Mouse (Mus musculus) left cerebral cortex, postnatal 10 days (tissue): ENCODE data around the gene Ecm2. TPM values are rescaled to one million over a fixed set of nuclear protein-coding genes. Genes with fewer than 3 reads are reported as not detected.

Experiments
- DNase-seq, 2 experiments: peaks; one replicate each; pipeline ENCODE4 v3.0.0; 2021 to 2022; ENCODE audit warnings: low spot score in 2 of 2, mixed read lengths in 1 of 2; ENCODE audit errors: extremely low spot score in 1 of 2
- intact Hi-C: fragments of 180-260 bp; cut with DNase I; formaldehyde crosslinking; loops from one replicate; pipeline ENCODE4 v1.15.1; 2025
- total RNA-seq, 2 experiments: library from RNA; stranded (reverse); gene quantifications; 2 replicates each; pipeline ENCODE4 v1.2.3; 2021

The Ecm2 gene
- total RNA-seq, 2 experiments from 2014 or later = 1.3 to 1.9 TPM

- intact Hi-C loops = no loop called here
- DNase-seq = no peak
Measured at GRCm38 (mm10) chr13:49571418-49571817, 66.8 kb downstream of the Ecm2 start.

- intact Hi-C loops = no loop called here
- DNase-seq = no peak
Measured at GRCm38 (mm10) chr13:49581541-49582530, 77.2 kb downstream of the Ecm2 start, which contains the start of gene Omd. Omd (plus strand) TSS chr13:49582462.

Other genes starting within 250 kb of the Ecm2 start
- gene Fgd3, start 184.5 kb upstream of the Ecm2 start, total RNA-seq = 10 to 100 TPM in 1 of 2 experiments, 1 to 10 TPM in 1; 8.7 to 10.2 TPM
- gene Bicd2, start 163.2 kb upstream of the Ecm2 start, total RNA-seq = 10 to 100 TPM; 44.5 to 45.7 TPM
- 10 to 100 TPM; 12.7 to 13.8 TPM for gene Ippk, start 83.6 kb upstream of the Ecm2 start, total RNA-seq
- gene Tes3-ps, start 11.5 kb upstream of the Ecm2 start, total RNA-seq = 1 to 10 TPM; 1.4 to 1.6 TPM
- 1 to 10 TPM; 1.2 to 1.4 TPM for gene Aspn, start 39.6 kb downstream of the Ecm2 start, total RNA-seq
- gene Omd, start 77.7 kb downstream of the Ecm2 start, total RNA-seq = 1 to 10 TPM; 1.2 to 1.4 TPM
- gene Ogn, start 103.2 kb downstream of the Ecm2 start, total RNA-seq = 1 to 10 TPM; 6.7 to 7.5 TPM
- gene Cenpp, start 148.0 kb downstream of the Ecm2 start, total RNA-seq = 1 to 10 TPM; 1.5 to 1.6 TPM
- 10 to 100 TPM; 19.8 to 24.7 TPM for gene Nol8, start 148.3 kb downstream of the Ecm2 start, total RNA-seq
- 10 to 100 TPM; 69.2 to 70.4 TPM for gene Iars, start 177.3 kb downstream of the Ecm2 start, total RNA-seq